Mouse (Mus musculus): Measurements from ENCODE around the gene Ccdc39.

- TF ChIP-seq CTCF (IDR thresholded peaks at IDR 0.05; ENCODE audit: control insufficient read depth, insufficient read depth, insufficient read length) = no peak
- no peak for TF ChIP-seq MAX (IDR thresholded peaks at IDR 0.05)
Observed at GRCm38 (mm10) chr3:33893433-33893832, 49.3 kb upstream of the Ccdc39 start.
